Mouse (Mus musculus): ENCODE measurements around the gene 1700113H08Rik. TPM values are rescaled to one million over a fixed set of nuclear protein-coding genes. Genes with fewer than 3 reads are reported as not detected.

The 1700113H08Rik gene
- polyA plus RNA-seq, 1 experiment from 2014 or later: not detected

GRCm38 (mm10) chr10:87084236-87084635 is 26.4 kb downstream of the 1700113H08Rik start:
- H3K9me3 ChIP-seq: no peaks in the 10 kb centered on the region
- H3K27me3 ChIP-seq: no peaks in the 10 kb centered on the region
- H3K4me1 ChIP-seq: 0 out of 2 replicates have a peak, but pooled peaks cover 2% of the 10 kb centered on the region
- no peak overlapping the region for H3K4me3 ChIP-seq
- no peak for ATAC-seq (ENCODE audit: insufficient number of reproducible peaks, insufficient read depth, low FRiP score, low TSS enrichment, low read depth)
- no peak overlapping the region for H3K4me2 ChIP-seq
- H3K9ac ChIP-seq: no peak overlapping the region
- WGBS: 88% methylated on average over 6 of the region's 6 CpGs
- no peak overlapping the region for H3K27ac ChIP-seq
- no peaks in the 10 kb centered on the region for H3K36me3 ChIP-seq

GRCm38 (mm10) chr10:87087646-87088045 is 29.8 kb downstream of the 1700113H08Rik start:
- Histone ChIP-seq H3K4me1 (0 out of 2 replicates have a peak, but pooled peaks cover 2% of the 10 kb centered on the region), H3K9me3 (no peaks in the 10 kb centered on the region), H3K9ac (no peak overlapping the region), H3K27me3 (no peaks in the 10 kb centered on the region), H3K4me3 (no peak overlapping the region), H3K27ac (no peak overlapping the region), H3K4me2 (no peak overlapping the region), H3K36me3 (no peaks in the 10 kb centered on the region)
- WGBS: 48% methylated on average over 5 of the region's 5 CpGs
- ATAC-seq (ENCODE audit: insufficient number of reproducible peaks, insufficient read depth, low FRiP score, low TSS enrichment, low read depth): no peak

GRCm38 (mm10) chr10:87094249-87094648 is 36.4 kb downstream of the 1700113H08Rik start:
- Histone ChIP-seq H3K9ac (no peak overlapping the region), H3K4me3 (no peak overlapping the region), H3K27me3 (no peaks in the 10 kb centered on the region), H3K4me2 (no peak overlapping the region), H3K27ac (no peak overlapping the region), H3K9me3 (no peaks in the 10 kb centered on the region), H3K4me1 (no peaks in the 10 kb centered on the region), H3K36me3 (no peaks in the 10 kb centered on the region)
- ATAC-seq (ENCODE audit: insufficient number of reproducible peaks, insufficient read depth, low FRiP score, low TSS enrichment, low read depth): no peak

- H3K9me3 ChIP-seq: no peaks in the 10 kb centered on the region
- H3K4me3 ChIP-seq: no peak overlapping the region
- 40% methylated on average over 6 of the region's 6 CpGs for WGBS
- no peak overlapping the region for H3K27ac ChIP-seq
- no peaks in the 10 kb centered on the region for H3K36me3 ChIP-seq
- no peak overlapping the region for H3K4me2 ChIP-seq
- no peaks in the 10 kb centered on the region for H3K27me3 ChIP-seq
- ATAC-seq (ENCODE audit: insufficient number of reproducible peaks, insufficient read depth, low FRiP score, low TSS enrichment, low read depth): no peak
- peaks cover 17% of the 10 kb centered on the region for H3K4me1 ChIP-seq
- no peak overlapping the region for H3K9ac ChIP-seq
Observed at GRCm38 (mm10) chr10:87098722-87099121, 40.9 kb downstream of the 1700113H08Rik start.

GRCm38 (mm10) chr10:87100668-87101067 is 42.8 kb downstream of the 1700113H08Rik start:
- 64% methylated on average over 4 of the region's 4 CpGs for WGBS
- Histone ChIP-seq H3K27ac (no peak overlapping the region), H3K27me3 (no peaks in the 10 kb centered on the region), H3K9ac (no peak overlapping the region), H3K4me3 (no peak overlapping the region), H3K9me3 (no peaks in the 10 kb centered on the region), H3K4me1 (peaks cover 17% of the 10 kb centered on the region), H3K4me2 (no peak overlapping the region), H3K36me3 (no peaks in the 10 kb centered on the region)
- ATAC-seq (ENCODE audit: insufficient number of reproducible peaks, insufficient read depth, low FRiP score, low TSS enrichment, low read depth): no peak

GRCm38 (mm10) chr10:87101265-87101950 is 43.6 kb downstream of the 1700113H08Rik start:
- Histone ChIP-seq H3K9me3 (no peaks in the 10 kb centered on the region), H3K36me3 (no peaks in the 10 kb centered on the region), H3K4me3 (no peak overlapping the region), H3K4me1 (peaks cover 17% of the 10 kb centered on the region), H3K9ac (no peak overlapping the region), H3K27me3 (no peaks in the 10 kb centered on the region), H3K27ac (peak overlapping the region; percentile 33; the same call in 1 of the 2 replicates), H3K4me2 (no peak overlapping the region)
- peak; percentile 71; the same call in 1 of the 2 replicates for ATAC-seq (ENCODE audit: insufficient number of reproducible peaks, insufficient read depth, low FRiP score, low TSS enrichment, low read depth)
- 6% methylated on average over 9 of the region's 9 CpGs for WGBS

GRCm38 (mm10) chr10:87101951-87102320 is 44.1 kb downstream of the 1700113H08Rik start:
- Histone ChIP-seq H3K27ac (peak overlapping the region; percentile 33; the same call in 1 of the 2 replicates), H3K4me2 (no peak overlapping the region), H3K4me1 (peaks cover 17% of the 10 kb centered on the region), H3K9me3 (no peaks in the 10 kb centered on the region), H3K36me3 (no peaks in the 10 kb centered on the region), H3K27me3 (no peaks in the 10 kb centered on the region), H3K4me3 (no peak overlapping the region), H3K9ac (no peak overlapping the region)
- 10% methylated on average over 3 of the region's 3 CpGs for WGBS
- ATAC-seq (ENCODE audit: insufficient number of reproducible peaks, insufficient read depth, low FRiP score, low TSS enrichment, low read depth): no peak

GRCm38 (mm10) chr10:87102455-87102854 is 44.6 kb downstream of the 1700113H08Rik start:
- no peak overlapping the region for H3K9ac ChIP-seq
- H3K4me3 ChIP-seq: no peak overlapping the region
- peaks cover 17% of the 10 kb centered on the region for H3K4me1 ChIP-seq
- H3K9me3 ChIP-seq: no peaks in the 10 kb centered on the region
- WGBS: 34% methylated on average over 13 of the region's 13 CpGs
- H3K27me3 ChIP-seq: no peaks in the 10 kb centered on the region
- no peaks in the 10 kb centered on the region for H3K36me3 ChIP-seq
- no peak for ATAC-seq (ENCODE audit: insufficient number of reproducible peaks, insufficient read depth, low FRiP score, low TSS enrichment, low read depth)
- no peak overlapping the region for H3K4me2 ChIP-seq
- no peak overlapping the region for H3K27ac ChIP-seq

- Histone ChIP-seq H3K4me1 (peaks cover 17% of the 10 kb centered on the region), H3K27me3 (no peaks in the 10 kb centered on the region), H3K36me3 (no peaks in the 10 kb centered on the region), H3K27ac (no peak overlapping the region), H3K9ac (no peak overlapping the region), H3K4me3 (no peak overlapping the region), H3K4me2 (no peak overlapping the region), H3K9me3 (no peaks in the 10 kb centered on the region)
- no peak for ATAC-seq (ENCODE audit: insufficient number of reproducible peaks, insufficient read depth, low FRiP score, low TSS enrichment, low read depth)
- WGBS: 54% methylated on average over 8 of the region's 8 CpGs
Observed at GRCm38 (mm10) chr10:87103286-87103685, 45.4 kb downstream of the 1700113H08Rik start.

GRCm38 (mm10) chr10:87107565-87108297 is 49.9 kb downstream of the 1700113H08Rik start:
- 83% methylated on average over 9 of the region's 9 CpGs for WGBS
- H3K9me3 ChIP-seq: no peaks in the 10 kb centered on the region
- no peaks in the 10 kb centered on the region for H3K27me3 ChIP-seq
- H3K4me2 ChIP-seq: no peak overlapping the region
- 0 out of 2 replicates have a peak, but pooled peaks cover under 1% of the 10 kb centered on the region for H3K4me1 ChIP-seq
- no peak overlapping the region for H3K4me3 ChIP-seq
- no peak for ATAC-seq (ENCODE audit: insufficient number of reproducible peaks, insufficient read depth, low FRiP score, low TSS enrichment, low read depth)
- H3K9ac ChIP-seq: no peak overlapping the region
- H3K27ac ChIP-seq: no peak overlapping the region
- H3K36me3 ChIP-seq: no peaks in the 10 kb centered on the region

- H3K4me3 ChIP-seq: no peak overlapping the region
- no peak overlapping the region for H3K9ac ChIP-seq
- no peak for ATAC-seq (ENCODE audit: insufficient number of reproducible peaks, insufficient read depth, low FRiP score, low TSS enrichment, low read depth)
- no peaks in the 10 kb centered on the region for H3K9me3 ChIP-seq
- H3K27me3 ChIP-seq: no peaks in the 10 kb centered on the region
- WGBS: 87% methylated on average over 6 of the region's 6 CpGs
- no peaks in the 10 kb centered on the region for H3K36me3 ChIP-seq
- H3K27ac ChIP-seq: no peak overlapping the region
- H3K4me2 ChIP-seq: no peak overlapping the region
- no peaks in the 10 kb centered on the region for H3K4me1 ChIP-seq
Observed at GRCm38 (mm10) chr10:87108333-87108732, 50.5 kb downstream of the 1700113H08Rik start.
